Mouse (Mus musculus) MEL (cell line): ENCODE results near the gene Dgkh. TPM values are rescaled to one million over a fixed set of nuclear protein-coding genes. Genes with fewer than 3 reads are reported as not detected.

ENCODE experiments used
- DNase-seq: peaks from one replicate; pipeline ENCODE4 v3.0.0; 2011; ENCODE audit warnings: low read depth, low spot score
- H3K27ac ChIP-seq: 2 replicates; pipeline ENCODE4 v1.5.1; 2012; ENCODE audit warnings: low read depth, mild to moderate bottlenecking, control low read depth, low read length, moderate library complexity; ENCODE audit not compliant: control insufficient read depth
- H3K27me3 ChIP-seq, 2 experiments: fragments of 150-350 bp in 1 of 2; sonication (generic) in 1 of 2; 2 replicates each; pipeline ENCODE4 v1.6.1; 2012; ENCODE audit warnings: low read length in 2 of 2, mild to moderate bottlenecking in 2 of 2, improper control_type of control experiment in 1 of 2, moderate library complexity in 1 of 2; ENCODE audit not compliant: insufficient read depth in 2 of 2, control insufficient read depth in 1 of 2
- H3K36me3 ChIP-seq, 2 experiments: 2 replicates each; pipeline ENCODE4 v1.6.1; 2012 to 2014; ENCODE audit warnings: low read length in 2 of 2, improper control_type of control experiment in 1 of 2, inconsistent platforms in 1 of 2, mild to moderate bottlenecking in 1 of 2; ENCODE audit not compliant: insufficient read depth in 2 of 2, control insufficient read depth in 1 of 2
- H3K4me1 ChIP-seq, 2 experiments: fragments of 150-350 bp in 1 of 2; sonication (generic) in 1 of 2; 2 replicates each; pipeline ENCODE4 v1.6.1; 2012; ENCODE audit warnings: low read length in 2 of 2, improper control_type of control experiment in 1 of 2, mild to moderate bottlenecking in 1 of 2; ENCODE audit not compliant: insufficient read depth in 2 of 2, control insufficient read depth in 1 of 2
- H3K4me3 ChIP-seq, 2 experiments: fragments of 150-350 bp in 1 of 2; sonication (generic) in 1 of 2; 2 replicates each; pipeline ENCODE4 v1.5.1; 2012; ENCODE audit warnings: low read depth in 2 of 2, low read length in 2 of 2, mild to moderate bottlenecking in 2 of 2, moderate library complexity in 2 of 2, control low read depth in 1 of 2, improper control_type of control experiment in 1 of 2; ENCODE audit not compliant: control insufficient read depth in 1 of 2, insufficient read depth in 1 of 2
- H3K79me2 ChIP-seq: 2 replicates; pipeline ENCODE4 v1.6.1; 2012; ENCODE audit warnings: mild to moderate bottlenecking, low read length, moderate library complexity; ENCODE audit not compliant: control insufficient read depth, poor library complexity, insufficient read depth
- H3K9ac ChIP-seq: 2 replicates; pipeline ENCODE4 v1.6.1; 2012; ENCODE audit warnings: low read depth, mild to moderate bottlenecking, control low read depth, low read length, moderate library complexity; ENCODE audit not compliant: control insufficient read depth, poor library complexity, severe bottlenecking
- H3K9me3 ChIP-seq: fragments of 150-350 bp; sonication (generic); replicated peaks from 2 replicates; pipeline ENCODE4 v1.6.1; 2012; ENCODE audit warnings: mild to moderate bottlenecking, low read length, improper control_type of control experiment, moderate library complexity; ENCODE audit not compliant: insufficient read depth
- BHLHE40 ChIP-seq: IDR thresholded peaks from 2 replicates; pipeline ENCODE4 v1.6.1; 2012; ENCODE audit warnings: low read depth, mild to moderate bottlenecking, inconsistent platforms, low read length, improper control_type of control experiment, borderline replicate concordance
- CHD1 ChIP-seq: IDR thresholded peaks from 2 replicates; pipeline ENCODE4 v1.6.1; 2012; ENCODE audit warnings: low read depth, mild to moderate bottlenecking, inconsistent platforms, low read length, improper control_type of control experiment
- CTCF ChIP-seq, 3 experiments: IDR thresholded peaks in 2 of 3; conservative IDR thresholded peaks in 1 of 3; 2 replicates each; pipeline ENCODE4 v1.5.1; 2011 to 2012; ENCODE audit warnings: low read length in 3 of 3, low read depth in 2 of 3, mild to moderate bottlenecking in 2 of 3, improper control_type of control experiment in 1 of 3, inconsistent platforms in 1 of 3, mixed read lengths in 1 of 3, moderate library complexity in 1 of 3; ENCODE audit not compliant: control insufficient read depth in 1 of 3, insufficient read depth in 1 of 3, poor library complexity in 1 of 3, severe bottlenecking in 1 of 3
- E2F4 ChIP-seq: IDR thresholded peaks from 2 replicates; pipeline ENCODE4 v1.6.1; 2011; ENCODE audit warnings: low read depth, low read length, improper control_type of control experiment, borderline replicate concordance
- ELF1 ChIP-seq: IDR thresholded peaks from 2 replicates; pipeline ENCODE4 v1.6.1; 2014; ENCODE audit warnings: low read depth, mild to moderate bottlenecking, inconsistent platforms, low read length, improper control_type of control experiment, moderate library complexity
- EP300 ChIP-seq, 2 experiments: IDR thresholded peaks; 2 replicates each; pipeline ENCODE4 v1.6.1; 2011; ENCODE audit warnings: improper control_type of control experiment in 2 of 2, low read length in 2 of 2, low read depth in 1 of 2, mild to moderate bottlenecking in 1 of 2
- ETS1 ChIP-seq: IDR thresholded peaks from 2 replicates; pipeline ENCODE4 v1.6.1; 2012; ENCODE audit warnings: low read depth, mild to moderate bottlenecking, inconsistent platforms, low read length, improper control_type of control experiment, moderate library complexity
- GABPA ChIP-seq: IDR thresholded peaks from 2 replicates; pipeline ENCODE4 v1.6.1; 2012; ENCODE audit warnings: low read depth, mild to moderate bottlenecking, inconsistent platforms, low read length, improper control_type of control experiment, moderate library complexity
- GATA1 ChIP-seq: IDR thresholded peaks from 2 replicates; pipeline ENCODE4 v1.6.1; 2011; ENCODE audit warnings: low read depth, low read length, improper control_type of control experiment
- JUND ChIP-seq: IDR thresholded peaks from 2 replicates; pipeline ENCODE4 v1.6.1; 2011; ENCODE audit warnings: low read depth, mild to moderate bottlenecking, improper control_type of control experiment, low read length
- MAFK ChIP-seq: IDR thresholded peaks from 2 replicates; pipeline ENCODE4 v1.6.1; 2011; ENCODE audit warnings: low read depth, mild to moderate bottlenecking, low read length, improper control_type of control experiment, borderline replicate concordance
- MEF2A ChIP-seq: IDR thresholded peaks from 2 replicates; pipeline ENCODE4 v1.6.1; 2014; ENCODE audit warnings: low read depth, mild to moderate bottlenecking, inconsistent platforms, low read length, improper control_type of control experiment; ENCODE audit not compliant: poor library complexity, insufficient replicate concordance, severe bottlenecking; ENCODE audit errors: extremely low read depth
- MXI1 ChIP-seq: IDR thresholded peaks from 2 replicates; pipeline ENCODE4 v1.6.1; 2011; ENCODE audit warnings: mild to moderate bottlenecking, low read depth, low read length, improper control_type of control experiment
- MYB ChIP-seq: IDR thresholded peaks from 2 replicates; pipeline ENCODE4 v1.6.1; 2011; ENCODE audit warnings: mild to moderate bottlenecking, low read depth, low read length, improper control_type of control experiment
- NELFE ChIP-seq: IDR thresholded peaks from 2 replicates; pipeline ENCODE4 v1.6.1; 2011; ENCODE audit warnings: low read depth, low read length, improper control_type of control experiment
- NRF1 ChIP-seq: IDR thresholded peaks from 2 replicates; pipeline ENCODE4 v1.6.1; 2014; ENCODE audit warnings: low read depth, mild to moderate bottlenecking, inconsistent platforms, low read length, improper control_type of control experiment, moderate library complexity; ENCODE audit not compliant: poor library complexity, insufficient read depth, severe bottlenecking
- POLR2AphosphoS2 ChIP-seq: IDR thresholded peaks from 2 replicates; pipeline ENCODE4 v1.6.1; 2011; ENCODE audit warnings: low read length, improper control_type of control experiment
- RAD21 ChIP-seq: IDR thresholded peaks from 2 replicates; pipeline ENCODE4 v1.6.1; 2011; ENCODE audit warnings: mild to moderate bottlenecking, low read depth, low read length, improper control_type of control experiment
- RCOR1 ChIP-seq: IDR thresholded peaks from 2 replicates; pipeline ENCODE4 v1.6.1; 2012; ENCODE audit warnings: low read depth, mild to moderate bottlenecking, inconsistent platforms, low read length, improper control_type of control experiment
- SMC3 ChIP-seq: IDR thresholded peaks from 2 replicates; pipeline ENCODE4 v1.6.1; 2011; ENCODE audit warnings: low read depth, low read length, improper control_type of control experiment
- TAL1 ChIP-seq: IDR thresholded peaks from 2 replicates; pipeline ENCODE4 v1.6.1; 2012; ENCODE audit warnings: mild to moderate bottlenecking, inconsistent platforms, low read length, moderate library complexity, mixed read lengths
- TBP ChIP-seq: IDR thresholded peaks from 2 replicates; pipeline ENCODE4 v1.8.0; 2011; ENCODE audit warnings: low read depth, low read length, improper control_type of control experiment
- TCF12 ChIP-seq: IDR thresholded peaks from 2 replicates; pipeline ENCODE4 v1.6.1; 2014; ENCODE audit warnings: low read depth, mild to moderate bottlenecking, inconsistent platforms, low read length, improper control_type of control experiment, moderate library complexity
- USF2 ChIP-seq, 2 experiments: IDR thresholded peaks; 2 replicates each; pipeline ENCODE4 v1.6.1; 2011 to 2012; ENCODE audit warnings: improper control_type of control experiment in 2 of 2, low read length in 2 of 2, borderline replicate concordance in 1 of 2, inconsistent platforms in 1 of 2, low read depth in 1 of 2, mild to moderate bottlenecking in 1 of 2; ENCODE audit not compliant: insufficient read depth in 1 of 2
- ZC3H11A ChIP-seq: IDR thresholded peaks from 2 replicates; pipeline ENCODE4 v1.6.1; 2012; ENCODE audit warnings: low read depth, mild to moderate bottlenecking, inconsistent platforms, low read length, improper control_type of control experiment
- ZNF384 ChIP-seq: IDR thresholded peaks from 2 replicates; pipeline ENCODE4 v1.6.1; 2012; ENCODE audit warnings: low read depth, mild to moderate bottlenecking, inconsistent platforms, low read length, improper control_type of control experiment
- polyA plus RNA-seq, 2 experiments: library from polyadenylated mRNA; stranded (reverse) in 1 of 2; unstranded in 1 of 2; fragments of >175 nt in 1 of 2; fragments of >200 nt in 1 of 2; gene quantifications; 2 replicates each; pipeline versions ENCODE4 v1.2.1 to v1.2.4; 2012; ENCODE audit warnings: low replicate concordance in 2 of 2, low read depth in 1 of 2; ENCODE audit not compliant: insufficient read length in 2 of 2, insufficient read depth in 1 of 2, missing spikeins in 1 of 2
- total RNA-seq: library from RNA; depleted of rRNA; stranded (reverse); fragments of 300-350 nt; gene quantifications from 2 replicates; pipeline ENCODE4 v1.2.3, GENCODE M21; 2012

Dgkh gene
- total and polyA plus RNA-seq, 3 experiments: under 0.01 TPM; not detected in 2

- Histone ChIP-seq H3K27me3 (no peaks in the 10 kb centered on the region; a peak in 1 of 4 replicates), H3K4me3 (no peak overlapping the region), H3K36me3 (no peaks in the 10 kb centered on the region), H3K9me3 (no peaks in the 10 kb centered on the region), H3K4me1 (no peaks in the 10 kb centered on the region), H3K27ac (no peak overlapping the region), H3K9ac (no peak overlapping the region), H3K79me2 (no peaks in the 10 kb centered on the region)
- DNase-seq: peak; percentile 10
- TF ChIP-seq ETS1 (no peak), CHD1 (no peak), MXI1 (no peak), TCF12 (no peak), ZC3H11A (no peak), ELF1 (no peak), TBP (no peak), MEF2A (no peak), CTCF (IDR thresholded peaks at IDR 0.05 in 2 of 3, conservative IDR thresholded peaks at IDR 0.05 in 1 of 3; ENCODE audit: control insufficient read depth in 1 of 3, insufficient read depth in 1 of 3, low read depth in 2 of 3, low read length in 3 of 3, poor library complexity in 1 of 3, severe bottlenecking in 1 of 3) (0 out of 6 replicates have a peak, but pooled peaks of 2 of the 3 experiments have one; percentile 5 to 10), EP300 (IDR thresholded peaks at IDR 0.05; ENCODE audit: low read depth in 1 of 2, low read length in 2 of 2) (no peak), TAL1 (no peak), ZNF384 (no peak), SMC3 (peak; percentile 31; the same call in 1 of the 2 replicates), GABPA (no peak), RAD21 (peak; percentile 16)
Measured at GRCm38 (mm10) chr14:78676457-78676856, 56.1 kb downstream of the Dgkh start.

GRCm38 (mm10) chr14:78674606-78675005 lies 58.0 kb downstream of the Dgkh start:
- H3K4me1 ChIP-seq: no peaks in the 10 kb centered on the region
- H3K4me3 ChIP-seq: no peak overlapping the region
- H3K9ac ChIP-seq: no peak overlapping the region
- no peaks in the 10 kb centered on the region for H3K36me3 ChIP-seq
- no peaks in the 10 kb centered on the region; a peak in 1 of 4 replicates for H3K27me3 ChIP-seq
- no peak overlapping the region for H3K27ac ChIP-seq
- H3K9me3 ChIP-seq: no peaks in the 10 kb centered on the region
- TF ChIP-seq GATA1 (no peak), MAFK (no peak), ETS1 (no peak), TCF12 (no peak), BHLHE40 (no peak), RAD21 (no peak), NELFE (no peak), MYB (no peak), E2F4 (no peak), USF2 (IDR thresholded peaks at IDR 0.05; ENCODE audit: borderline replicate concordance in 1 of 2, insufficient read depth in 1 of 2, low read depth in 1 of 2, low read length in 2 of 2) (no peak), NRF1 (no peak), RCOR1 (no peak), SMC3 (no peak), JUND (no peak), MEF2A (no peak), CHD1 (no peak), POLR2AphosphoS2 (no peak)
- H3K79me2 ChIP-seq: no peaks in the 10 kb centered on the region
- no peak for DNase-seq
